Mouse (Mus musculus) brain, embryonic 14.5 days (tissue): ENCODE results near the gene Vstm5.

Source experiments
- CTCF ChIP-seq: fragments of 200-500 bp; IDR thresholded peaks from 2 replicates; pipeline ENCODE4 v1.5.1; 2012; ENCODE audit warnings: inconsistent platforms, mild to moderate bottlenecking, moderate library complexity, borderline replicate concordance; ENCODE audit not compliant: insufficient read depth, insufficient read length; ENCODE audit errors: extremely low read depth
- POLR2A ChIP-seq: fragments of 200-500 bp; IDR thresholded peaks from 2 replicates; pipeline ENCODE4 v1.6.1; 2012; ENCODE audit warnings: mild to moderate bottlenecking, inconsistent platforms, borderline replicate concordance; ENCODE audit not compliant: poor library complexity, insufficient read depth, insufficient read length, severe bottlenecking; ENCODE audit errors: extremely low read depth

DNA sequence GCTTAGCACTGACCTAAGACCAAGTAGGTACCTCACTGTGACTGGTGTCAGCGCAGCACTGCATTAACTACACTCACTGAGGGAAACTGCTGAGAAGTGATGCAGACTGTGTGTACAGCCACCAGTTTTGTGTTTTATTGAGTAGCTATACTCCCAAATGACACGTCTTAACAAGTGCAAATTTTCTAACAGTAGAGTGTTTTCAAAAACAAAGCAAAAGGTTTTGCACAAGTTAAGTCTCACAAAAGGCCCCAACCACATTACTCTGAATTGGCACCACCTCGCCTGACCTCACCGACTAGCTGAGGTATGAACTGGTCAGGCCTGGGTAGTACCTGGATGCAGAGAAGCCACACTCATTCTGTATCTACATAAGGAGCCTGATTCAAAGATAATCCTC is 38.0 kb downstream of the Vstm5 start:
- no peak for TF ChIP-seq POLR2A
- TF ChIP-seq CTCF = no peak
